Mouse (Mus musculus) naive thymus-derived CD4-positive, alpha-beta T cell, adult 2 months (primary cell): ENCODE results near the gene Shroom1.
A peak's percentile ranks its signal among the peaks of the same experiment; 100 is the strongest.

ENCODE experiments used
- DNase-seq: peaks from one replicate; pipeline ENCODE4 v3.0.0-alpha.2; 2011; ENCODE audit warnings: low read depth

Shroom1 gene

GRCm38 (mm10) chr11:53510351-53510750 is 53.3 kb downstream of the Shroom1 start:
- no peak for DNase-seq

- peak; percentile 63 for DNase-seq
Observed at GRCm38 (mm10) chr11:53516775-53517627, 60.0 kb downstream of the Shroom1 start.
